Mouse (Mus musculus) T-helper 17 cell (primary cell): ENCODE measurements at regions not wholly inside any gene's neighbourhood (a gene's known extent, or its start where the extent isn't known, plus 50 kb on each side); places are given as distances from the start of the nearest gene placed in this dataset.

Experiments used
- in situ Hi-C, 2 experiments: fragments of 300-600 bp; cut with MboI, MseI; formaldehyde crosslinking; loops; 1 replicate in 1 of 2; 2 replicates in 1 of 2; pipeline ENCODE4 v1.15.1; 2025; ENCODE audit warnings: high pct_unique_total_duplicates in 2 of 2

GRCm38 (mm10) chr9:101807249-101807648, 54.4 kb upstream of the 9630041A04Rik start:
- in situ Hi-C loops, result no loop called here

GRCm38 (mm10) chr9:101796718-101797117, 64.9 kb upstream of the 9630041A04Rik start:
- in situ Hi-C loops, result loop anchor here in 1 of 2 experiments (10.0 kb wide), 1 partner anchor 312 kb away; no protein-coding TSS in a partner anchor

- in situ Hi-C loops, result loop anchor here in 1 of 2 experiments (10.0 kb wide), 1 partner anchor 311 kb away; no protein-coding TSS in a partner anchor
These were observed 65.6 kb upstream of the 9630041A04Rik start for GRCm38 (mm10) chr9:101796063-101796462.

DNA sequence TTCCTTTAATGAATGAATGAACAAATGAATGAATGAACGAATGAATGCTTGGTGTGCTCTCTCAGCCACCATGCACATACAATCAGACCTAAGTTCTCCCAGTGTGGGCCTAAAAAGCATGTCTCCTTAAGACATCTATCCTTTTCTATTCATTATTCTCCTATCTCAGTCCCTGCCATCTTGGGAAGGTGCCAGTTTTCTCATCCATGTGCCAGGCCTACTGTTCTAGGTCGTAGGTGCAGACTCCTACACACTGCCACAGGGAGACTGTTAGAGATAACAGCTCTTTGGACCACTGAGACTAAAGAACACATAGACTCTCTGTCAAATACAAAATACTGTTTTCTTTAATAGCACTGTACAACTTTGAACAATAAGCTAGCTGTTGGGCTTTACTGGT, 66.2 kb upstream of the 9630041A04Rik start:
- in situ Hi-C loops, result loop anchor here in 1 of 2 experiments (10.0 kb wide), 1 partner anchor 311 kb away; no protein-coding TSS in a partner anchor

- in situ Hi-C loops, result loop anchor here in 1 of 2 experiments (10.0 kb wide), 1 partner anchor 306 kb away; no protein-coding TSS in a partner anchor
These were observed 70.7 kb upstream of the 9630041A04Rik start for GRCm38 (mm10) chr9:101790936-101791335.

DNA sequence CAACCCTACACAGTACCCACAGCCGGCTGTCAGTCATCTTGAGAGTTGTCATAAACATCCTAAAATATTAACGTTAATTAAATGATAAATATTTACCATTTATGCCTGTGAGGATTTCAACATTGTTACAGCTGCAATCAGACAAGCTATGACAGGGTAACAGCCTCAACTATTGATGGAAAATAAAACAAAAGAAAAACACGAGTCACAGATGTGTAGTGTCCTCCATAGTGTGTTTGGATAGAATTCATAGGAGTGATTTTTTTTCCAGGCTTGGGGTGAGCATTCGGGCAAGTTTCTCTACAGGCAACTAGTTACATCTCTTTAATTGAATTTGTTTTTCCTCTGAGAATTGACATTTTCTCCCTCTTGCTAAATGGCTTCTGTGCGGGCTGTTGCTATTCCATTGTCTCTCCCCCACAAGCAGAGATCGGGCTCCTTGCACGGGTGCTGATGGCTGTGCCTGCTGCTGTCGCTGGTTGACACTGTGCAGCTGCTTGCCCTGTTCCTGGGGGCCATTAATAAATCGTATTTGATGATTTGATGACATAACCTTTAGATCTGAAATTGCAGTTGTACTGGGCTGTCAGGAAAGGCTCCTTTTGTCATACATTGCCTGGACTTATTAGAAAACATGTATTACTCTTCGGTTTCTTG, 120.6 kb upstream of the 9630041A04Rik start:
- in situ Hi-C loops, result no loop called here

DNA sequence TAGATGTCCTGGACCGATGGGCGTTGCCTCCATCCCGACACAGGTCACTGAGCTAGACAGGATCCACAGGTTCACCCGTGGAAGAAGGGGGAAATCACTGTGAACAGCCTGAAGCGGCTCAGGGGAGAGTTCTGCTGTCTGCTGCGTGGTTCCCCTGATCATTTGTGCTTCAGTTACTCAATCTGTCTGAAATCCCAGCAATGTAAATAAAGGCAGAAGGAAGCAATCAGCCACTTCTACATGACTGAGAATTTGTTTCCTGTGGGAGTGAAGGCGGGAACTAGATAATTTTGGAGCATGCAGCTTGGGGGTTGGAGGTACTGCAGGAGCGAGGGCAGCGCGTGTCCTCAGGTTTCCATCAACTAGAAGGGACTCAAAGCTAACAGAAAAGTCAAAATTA, 122.3 kb upstream of the 9630041A04Rik start:
- in situ Hi-C loops, result no loop called here

DNA sequence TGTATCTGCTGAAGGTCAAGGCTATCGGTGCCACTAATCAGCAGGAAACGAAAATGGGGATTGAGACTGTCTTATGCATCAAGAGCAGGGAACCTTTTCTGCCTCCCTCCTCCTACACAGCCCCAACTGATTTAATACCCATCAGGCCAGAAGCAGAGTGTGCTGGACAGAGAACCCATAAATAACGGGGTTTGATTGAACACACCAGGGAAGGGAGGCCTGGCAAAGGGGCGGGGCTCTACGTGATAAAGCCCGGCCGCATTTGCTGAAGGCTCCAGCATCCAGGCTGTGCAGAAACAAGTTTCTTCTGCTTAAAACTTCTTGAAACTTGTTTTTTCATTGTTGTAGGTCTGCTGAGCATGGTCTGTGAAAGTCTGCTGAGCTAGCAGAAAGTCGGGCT, 127.4 kb upstream of the 9630041A04Rik start:
- in situ Hi-C loops, result no loop called here

DNA sequence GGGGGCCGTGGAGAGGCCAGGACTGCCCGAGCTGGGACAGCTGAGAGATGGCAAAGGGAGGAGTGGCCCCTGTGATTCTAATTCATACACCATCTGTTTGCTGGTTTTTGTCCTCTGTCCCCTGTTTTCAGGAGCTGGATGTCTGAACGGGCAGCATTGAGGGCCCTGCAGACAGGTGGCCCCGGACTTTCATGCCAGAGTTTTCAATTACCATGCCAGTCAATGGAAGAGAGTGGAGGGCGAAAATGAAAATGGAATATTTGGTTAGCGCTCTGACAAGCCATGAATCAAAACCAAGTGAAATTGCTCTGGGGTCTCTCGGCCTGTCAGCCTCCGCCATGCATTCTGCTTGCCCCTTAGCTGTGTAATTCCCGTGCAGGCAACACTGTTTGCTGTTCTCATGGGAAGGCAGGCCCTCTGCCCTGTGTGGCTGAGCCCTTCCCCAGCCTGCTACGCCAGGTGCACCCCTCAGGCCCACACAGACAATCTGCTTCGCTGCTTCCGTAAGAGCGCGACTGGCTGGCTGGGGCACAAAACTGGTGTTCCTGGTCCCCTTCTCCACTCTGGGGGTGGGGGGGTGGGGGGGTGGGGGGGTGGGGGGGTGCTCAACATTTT, 127.9 kb upstream of the 9630041A04Rik start:
- in situ Hi-C loops, result no loop called here

DNA sequence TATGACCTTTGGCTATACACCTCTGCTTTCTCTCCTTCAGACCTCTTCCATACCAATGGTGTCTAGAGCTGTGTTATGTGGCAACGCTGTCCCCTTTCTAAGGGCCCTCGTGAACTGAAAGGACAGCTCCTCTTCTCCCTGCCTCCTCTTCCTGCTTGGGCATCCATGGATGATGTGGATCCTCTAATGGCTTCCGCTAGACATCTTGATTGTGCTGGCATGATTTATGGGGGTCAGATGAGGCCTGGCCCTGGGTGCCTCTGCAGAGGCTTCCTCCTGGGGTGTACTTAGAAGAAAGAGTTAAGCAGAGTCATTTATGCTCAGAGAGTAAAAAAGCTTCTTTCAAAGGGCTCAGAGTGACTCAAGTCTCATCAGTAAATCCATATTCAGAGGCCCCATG, 131.5 kb upstream of the 9630041A04Rik start:
- in situ Hi-C loops, result no loop called here

GRCm38 (mm10) chr9:101717911-101718310, 143.7 kb upstream of the 9630041A04Rik start:
- in situ Hi-C loops, result no loop called here

- in situ Hi-C loops, result no loop called here
These were observed 145.3 kb upstream of the 9630041A04Rik start for GRCm38 (mm10) chr9:101716326-101716725.

GRCm38 (mm10) chr9:101714805-101715204, 146.8 kb upstream of the 9630041A04Rik start:
- in situ Hi-C loops, result no loop called here

DNA sequence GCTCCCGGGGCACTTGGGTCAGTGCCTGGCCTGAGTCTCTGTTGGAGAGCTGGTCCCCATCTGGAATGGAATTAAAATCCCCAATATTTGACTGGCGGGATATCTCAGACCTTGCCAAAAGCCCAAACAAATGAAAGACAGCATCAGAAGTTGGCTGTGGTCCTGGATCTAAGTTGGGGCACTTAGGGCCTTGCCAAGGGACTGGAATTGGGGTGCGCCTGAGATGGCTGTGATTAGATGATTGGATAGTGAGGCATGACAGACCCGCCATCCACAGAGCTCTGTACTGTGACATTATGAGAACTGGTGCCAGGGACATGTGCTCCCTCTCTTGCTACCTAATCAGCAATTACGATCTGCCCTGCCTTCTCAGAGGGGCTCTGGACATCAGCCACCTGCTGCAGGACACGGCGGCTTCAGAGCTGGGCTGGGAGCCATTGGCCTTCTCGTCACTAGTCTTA, 151.0 kb upstream of the 9630041A04Rik start:
- in situ Hi-C loops, result no loop called here

DNA sequence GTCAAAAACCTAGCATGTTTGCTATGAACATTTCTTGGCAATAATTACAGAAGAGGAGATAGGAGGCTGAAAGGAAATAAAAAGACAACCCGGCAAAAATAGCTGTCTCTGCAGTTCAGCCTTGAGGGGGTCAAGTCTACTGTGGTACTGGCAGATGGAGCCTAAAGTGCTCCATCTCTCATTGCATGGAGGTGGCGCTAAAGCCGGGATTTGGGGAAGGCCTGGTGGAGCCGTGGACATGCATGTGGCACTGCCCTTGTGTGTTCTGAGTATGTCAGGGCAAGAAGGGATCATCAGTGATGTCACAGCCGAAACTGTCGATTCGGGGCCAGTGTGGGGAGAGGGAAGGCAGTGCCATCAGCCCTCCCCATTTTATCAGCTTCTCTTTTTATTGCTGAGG, 161.3 kb upstream of the 9630041A04Rik start:
- in situ Hi-C loops, result no loop called here

- in situ Hi-C loops, result loop anchor here in 1 of 2 experiments (10.0 kb wide), 1 partner anchor 271 kb away; no protein-coding TSS in a partner anchor
These were observed 167.6 kb upstream of the 9630041A04Rik start for GRCm38 (mm10) chr9:101694054-101694453.

GRCm38 (mm10) chr9:101691336-101691735, 170.3 kb upstream of the 9630041A04Rik start:
- in situ Hi-C loops, result loop anchor here in 1 of 2 experiments (10.0 kb wide), 1 partner anchor 273 kb away; no protein-coding TSS in a partner anchor

GRCm38 (mm10) chr9:101690916-101691315, 170.7 kb upstream of the 9630041A04Rik start:
- in situ Hi-C loops, result loop anchor here in 1 of 2 experiments (10.0 kb wide), 1 partner anchor 274 kb away; no protein-coding TSS in a partner anchor

DNA sequence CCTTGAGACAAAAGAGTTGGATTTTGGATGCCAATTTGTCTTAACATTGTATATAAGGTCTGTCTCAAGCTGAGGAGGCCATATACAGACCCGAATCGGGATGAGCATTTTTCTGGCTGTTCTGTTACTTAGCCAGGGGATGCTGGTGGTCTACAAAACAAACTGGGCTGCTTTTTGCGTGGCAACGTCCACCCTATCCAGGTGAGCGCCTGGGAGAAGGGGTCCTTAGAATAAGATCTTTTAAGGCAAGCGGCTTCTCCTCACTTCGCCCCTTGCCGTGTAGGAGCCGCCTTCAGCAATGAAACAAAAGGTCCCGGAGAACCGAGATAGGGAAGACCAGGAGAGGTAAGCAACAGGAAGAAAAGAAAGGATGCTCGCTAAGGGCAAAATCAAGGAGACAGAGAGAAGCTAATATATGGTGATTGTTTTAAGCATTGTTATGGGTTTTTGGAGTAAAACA, 171.2 kb upstream of the 9630041A04Rik start:
- in situ Hi-C loops, result loop anchor here in 1 of 2 experiments (10.0 kb wide), 1 partner anchor 274 kb away; no protein-coding TSS in a partner anchor

DNA sequence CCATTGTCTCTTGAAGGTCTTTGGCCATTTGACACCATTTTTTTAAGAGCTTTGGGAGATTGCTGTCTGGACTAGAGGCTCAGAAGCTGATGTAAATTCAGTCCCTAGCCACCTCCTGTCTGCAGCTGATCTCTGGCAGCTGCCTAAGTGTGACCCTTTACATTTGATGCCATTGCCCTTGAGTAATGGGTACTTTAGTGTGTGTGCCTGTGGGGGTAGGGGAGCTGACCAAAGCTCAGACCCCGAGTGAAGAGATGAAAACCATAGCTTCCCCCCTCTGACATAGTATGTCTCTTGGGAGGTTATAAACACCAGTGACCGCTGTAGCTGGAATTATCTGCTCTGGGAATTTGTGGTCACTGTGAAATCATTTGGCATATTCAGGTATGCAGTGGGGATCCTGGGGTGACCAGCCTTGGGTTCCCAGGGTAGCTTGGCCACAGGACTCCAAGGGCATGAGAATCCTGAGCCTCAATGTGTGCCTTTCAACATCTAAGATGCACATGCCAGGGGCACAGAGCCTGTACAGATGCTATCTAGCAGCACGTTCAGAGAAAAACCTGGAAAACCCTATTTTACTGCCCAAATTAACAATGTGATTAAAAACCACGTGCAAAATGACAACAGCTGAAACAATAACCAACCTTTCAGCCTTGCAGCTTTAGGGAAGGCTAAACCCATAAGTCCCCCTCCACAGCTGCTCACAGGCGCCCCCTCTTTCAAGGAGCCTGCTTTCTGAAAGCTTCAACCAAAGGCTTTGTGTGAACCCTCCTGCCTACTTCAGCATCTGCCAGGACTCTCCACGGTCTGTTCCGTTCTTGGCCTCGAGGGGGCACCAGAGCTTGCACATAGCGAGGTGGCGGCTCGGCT, 171.9 kb upstream of the 9630041A04Rik start:
- in situ Hi-C loops, result loop anchor here in 1 of 2 experiments (10.0 kb wide), 1 partner anchor 275 kb away; no protein-coding TSS in a partner anchor

DNA sequence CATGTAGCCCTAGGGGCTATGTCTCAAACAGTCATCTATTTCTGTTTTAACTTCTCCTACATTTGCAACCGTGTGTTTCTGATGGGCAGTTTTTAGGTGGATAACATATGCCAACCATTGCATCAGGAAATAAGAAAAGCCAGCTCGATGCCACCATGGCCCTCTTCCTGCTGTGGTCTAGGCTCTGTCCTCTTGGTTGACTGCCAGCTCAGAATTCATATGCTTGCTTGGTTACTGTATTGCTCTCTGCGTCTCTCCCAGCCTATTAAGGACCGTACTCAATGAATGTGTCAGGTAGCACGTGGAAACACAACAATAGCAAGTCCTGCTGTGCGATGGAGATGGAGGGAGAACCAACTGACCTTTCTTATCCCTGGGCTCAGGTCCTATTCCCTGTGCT, 174.4 kb upstream of the 9630041A04Rik start:
- in situ Hi-C loops, result no loop called here
